Comparison of ENCODE assay signal across 8 mouse cellular contexts in genomic region chr7:46640062-46640461, GRCm38 (mm10). TPM values are rescaled to one million over a fixed set of nuclear protein-coding genes. Genes with fewer than 3 reads are reported as not detected.
DNase-seq lines count a peak whose midpoint lies in the region; ATAC-seq and TF ChIP-seq lines count a peak whose summit lies in the region.

No protein-coding gene starts in this region.

- no peak for TF ChIP-seq RAD21 in CH12.LX (IDR thresholded peaks at IDR 0.05; ENCODE audit: low read depth, low read length)

- peak overlapping the region; percentile 95; the same call in 1 of the 2 replicates for H3K4me2 ChIP-seq in CH12.LX (ENCODE audit: insufficient read depth, low read depth, poor library complexity, severe bottlenecking)
- H3K4me2 ChIP-seq in heart, postnatal 0 days (ENCODE audit: low read depth, low read length) = peak overlapping the region; percentile 89

- TF ChIP-seq CTCF in CH12.LX (conservative IDR thresholded peaks at IDR 0.05 in 1 of 2, IDR thresholded peaks at IDR 0.05 in 1 of 2; ENCODE audit: low read depth in 2 of 2, low read length in 2 of 2) = no peak
- no peak for TF ChIP-seq CTCF in heart, postnatal 0 days (IDR thresholded peaks at IDR 0.05; ENCODE audit: low read depth)

- no peaks in the 10 kb centered on the region for H3K9me3 ChIP-seq in CH12.LX (replicated peaks; ENCODE audit: low read length)
- H3K9me3 ChIP-seq in heart, postnatal 0 days (replicated peaks; ENCODE audit: control insufficient read depth, low read length) = no peaks in the 10 kb centered on the region

- peak overlapping the region; percentile 38 to 95 (median 86) for H3K4me3 ChIP-seq in CH12.LX (replicated peaks in 1 of 3; ENCODE audit: low read depth in 2 of 3, low read length in 2 of 3, poor library complexity in 1 of 3)
- peak overlapping the region; percentile 66 for H3K4me3 ChIP-seq in heart, postnatal 0 days (ENCODE audit: low read depth, low read length)

- WGBS in heart, postnatal 0 days = 16% methylated on average over 17 of the region's 17 CpGs

- DNase-seq in frontal cortex, postnatal 36 days (ENCODE audit: low spot score in 2 of 2) = no peak
- no peak for DNase-seq in CH12.LX (ENCODE audit: extremely low read depth)
- DNase-seq in heart, postnatal 0 days (ENCODE audit: low spot score) = no peak
- no peak for DNase-seq in right cerebral cortex, adult 2 months (ENCODE audit: low spot score in 2 of 2)
- no peak for DNase-seq in right cerebral cortex, postnatal 14 days
- DNase-seq in adrenal gland, adult 8-10 months = no peak

- ATAC-seq in frontal cortex, adult (ENCODE audit: low TSS enrichment) = peak; percentile 32; the same call in 1 of the 2 replicates
- no peak for ATAC-seq in heart, postnatal 0 days (ENCODE audit: insufficient read depth, low read depth)
- ATAC-seq in megakaryocyte, adult 5-6 weeks (ENCODE audit: poor library complexity, severe bottlenecking) = peak; percentile 22

- TF ChIP-seq EP300 in CH12.LX (IDR thresholded peaks at IDR 0.05; ENCODE audit: low read length) = no peak
- no peak for TF ChIP-seq EP300 in heart, postnatal 0 days (IDR thresholded peaks at IDR 0.05; ENCODE audit: low read depth)

- H3K27me3 ChIP-seq in CH12.LX (replicated peaks) = peaks cover 11% of the 10 kb centered on the region
- H3K27me3 ChIP-seq in heart, postnatal 0 days (ENCODE audit: control insufficient read depth, insufficient read depth, low read length) = no peaks in the 10 kb centered on the region

- H3K36me3 ChIP-seq in CH12.LX (replicated peaks in 1 of 2; ENCODE audit: control insufficient read depth in 1 of 2, insufficient read depth in 1 of 2, low read length in 1 of 2) = peaks cover 0 to 19% of the 10 kb centered on the region in 2 experiments
- H3K36me3 ChIP-seq in heart, postnatal 0 days (replicated peaks; ENCODE audit: control insufficient read depth, insufficient read depth, low read length) = no peaks in the 10 kb centered on the region

- dilution Hi-C loops in CH12.LX (cut with MboI; ENCODE audit: extremely low pct_ligation_motif_present, extremely low pct_unique_long_range_greater_than_20kb, low sequenced_read_pairs) = no loop called here

- no peak overlapping the region for H3K27ac ChIP-seq in CH12.LX (ENCODE audit: insufficient read depth, low read depth)
- H3K27ac ChIP-seq in heart, postnatal 0 days (ENCODE audit: low read depth) = no peak overlapping the region

- no peak for TF ChIP-seq POLR2A in CH12.LX (IDR thresholded peaks at IDR 0.05; ENCODE audit: low read depth, low read length)

- H3K9ac ChIP-seq in CH12.LX (ENCODE audit: insufficient read depth, low read depth) = 0 out of 2 replicates have a peak overlapping the region, but pooled peaks have one; percentile 34
- H3K9ac ChIP-seq in heart, postnatal 0 days (replicated peaks; ENCODE audit: low read depth, low read length) = peak overlapping the region; percentile 62; the same call in 1 of the 2 replicates

- in situ Hi-C loops in CH12.LX (cut with MboI; ENCODE audit: low pct_ligation_motif_present, low pct_unique_long_range_greater_than_20kb, low sequenced_read_pairs) = no loop called here

- H3K4me1 ChIP-seq in CH12.LX (ENCODE audit: control insufficient read depth in 1 of 2, insufficient read depth in 2 of 2) = peaks cover 0 to 23% of the 10 kb centered on the region in 2 experiments; a peak in 2 of 4 replicates
- H3K4me1 ChIP-seq in heart, postnatal 0 days (ENCODE audit: control insufficient read depth, insufficient read depth) = peaks cover 4% of the 10 kb centered on the region; the same call in 1 of the 2 replicates

- no peaks in the 10 kb centered on the region for H3K79me2 ChIP-seq in CH12.LX (replicated peaks; ENCODE audit: control insufficient read depth, extremely low read depth, insufficient read depth, poor library complexity, severe bottlenecking)

TF ChIP-seq in CH12.LX, 34 proteins besides CTCF, POLR2A, EP300 and RAD21:
- TF ChIP-seq TBP (conservative IDR thresholded peaks at IDR 0.05; ENCODE audit: low read depth, low read length) (no peak), MYC (IDR thresholded peaks at IDR 0.05; ENCODE audit: low read depth, low read length) (no peak)

RNA-seq across cellular contexts. Expression of gene Sergef, which starts 0.5 kb away (rescaled TPM):
- total RNA-seq in CH12.LX (2012; rRNA removed) (13.8 and 14.1 TPM in 2 replicates), CH12.LX (2014; rRNA removed) (13.0 and 16.3 TPM in 2 replicates)
- 17.9 and 18.0 TPM in 2 replicates for polyA plus RNA-seq in CH12.LX (2012; ENCODE audit: insufficient read length, low read depth)
- total RNA-seq in heart, postnatal 0 days (2014; rRNA removed; ENCODE audit: low replicate concordance) = 7.9 and 9.8 TPM in 2 replicates
- polyA plus RNA-seq in heart, postnatal 0 days (2015; fragmentation: Nextera tagmentation; extraction: Ambion mirVana) = 7.5 and 7.7 TPM in 2 replicates
- total RNA-seq in megakaryocyte, adult 5-6 weeks (2015) = 4.1 and 8.3 TPM in 2 replicates
- total RNA-seq in megakaryocyte, adult 5-6 weeks (2017) = 8.3 and 9.3 TPM in 2 replicates
- 10 to 100 TPM; 29.2 to 47.3 (median 37.2) TPM for total RNA-seq in adrenal gland, adult 8-10 months (2022)

RNA-seq across cellular contexts. Expression of gene Tph1, which starts 32.3 kb away (rescaled TPM):
- total RNA-seq in CH12.LX (2012; rRNA removed) (0.13 and 0.17 TPM in 2 replicates), CH12.LX (2014; rRNA removed) (not detected in 2 replicates)
- polyA plus RNA-seq in CH12.LX (2012; ENCODE audit: insufficient read length, low read depth) = 0.22 TPM in 1 of 2 replicates, not detected in the other
- total RNA-seq in heart, postnatal 0 days (2014; rRNA removed; ENCODE audit: low replicate concordance) = 1.7 TPM in 1 of 2 replicates, not detected in the other
- polyA plus RNA-seq in heart, postnatal 0 days (2015; fragmentation: Nextera tagmentation; extraction: Ambion mirVana) = 0.70 and 0.86 TPM in 2 replicates
- not detected in 2 replicates for total RNA-seq in megakaryocyte, adult 5-6 weeks (2015)
- not detected in 2 replicates for total RNA-seq in megakaryocyte, adult 5-6 weeks (2017)
- total RNA-seq in adrenal gland, adult 8-10 months (2022) = not detected
